Mouse (Mus musculus): ENCODE results near the gene Cxcl15.

DNA sequence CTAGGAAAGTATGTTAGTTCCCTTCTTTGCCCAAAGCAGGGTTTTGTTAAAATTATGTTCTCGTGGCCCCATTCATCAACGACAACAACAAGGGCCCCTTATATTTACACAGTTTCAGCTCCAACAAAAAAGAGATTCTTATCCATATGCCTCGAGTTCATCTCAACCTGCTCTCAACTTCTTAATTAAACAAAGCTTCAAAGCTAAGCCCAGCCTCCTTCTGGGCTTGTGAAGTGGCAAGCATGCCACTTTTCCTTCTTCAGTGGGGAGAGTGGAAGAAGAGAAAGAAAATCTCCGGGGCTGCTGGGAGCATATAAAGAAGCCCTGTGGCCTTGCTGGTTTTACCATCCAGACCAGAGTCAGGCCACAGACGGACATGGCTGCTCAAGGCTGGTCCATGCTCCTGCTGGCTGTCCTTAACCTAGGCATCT, at the start of gene Cxcl15:
- no peak for TF ChIP-seq CTCF (IDR thresholded peaks at IDR 0.05; ENCODE audit: low read depth, low read length)
- TF ChIP-seq EP300 (IDR thresholded peaks at IDR 0.05; ENCODE audit: insufficient read depth, low read depth, low read length), result no peak
- TF ChIP-seq POLR2A (IDR thresholded peaks at IDR 0.05; ENCODE audit: insufficient read depth, low read length), result no peak
